Mouse (Mus musculus): ENCODE data around the gene Chd9.

DNA sequence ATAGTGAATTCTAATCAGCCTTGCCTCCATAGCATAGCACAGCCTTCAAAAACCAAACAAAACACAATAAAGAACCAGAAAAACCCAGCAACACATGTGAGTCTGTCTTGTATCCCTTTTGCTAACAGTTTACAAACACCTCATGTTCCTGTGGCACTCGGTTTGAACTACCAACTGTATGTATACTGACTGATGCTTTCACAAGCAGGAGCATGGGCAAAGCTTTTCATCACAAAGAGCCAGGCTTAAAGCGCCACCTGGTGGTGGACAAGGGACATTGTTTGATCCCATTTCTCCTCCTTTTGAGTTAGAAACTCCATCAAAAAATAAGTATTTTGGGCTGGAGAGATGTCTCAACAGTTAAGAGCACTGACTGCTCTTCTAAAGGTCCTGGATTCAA lies 191.6 kb downstream of the Chd9 start:
- TF ChIP-seq CTCF (IDR thresholded peaks at IDR 0.05; ENCODE audit: low read depth, low read length) = peak; percentile 33
- TF ChIP-seq POLR2A (IDR thresholded peaks at IDR 0.05; ENCODE audit: insufficient read depth, low read length) = no peak

All from ES-Bruce4 (cell line).